In the genomic region with DNA sequence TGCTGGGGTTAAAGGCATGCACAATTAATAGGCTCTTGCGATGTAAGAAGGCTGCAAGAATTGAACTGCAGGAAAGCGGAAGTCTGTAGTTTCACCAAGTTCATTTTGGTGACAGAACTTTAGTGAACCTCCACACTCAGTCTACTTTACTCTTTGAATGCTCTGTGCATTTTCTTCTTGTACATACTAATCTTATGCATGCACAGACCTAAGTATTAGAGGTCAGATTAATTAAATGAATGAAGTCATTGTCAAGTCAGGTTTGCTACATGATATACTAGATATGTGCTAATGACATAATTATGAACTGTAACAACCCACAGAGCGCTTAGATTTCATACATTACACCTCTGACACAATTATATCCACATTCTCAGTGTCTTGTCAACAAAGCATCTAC, we compare ENCODE assay signal across 22 mouse cellular contexts.
"Had no signal": no experiment of that assay in that cellular context is flagged by ENCODE, and none has a peak within 500 bp of the region (broad histone marks: within the 10 kb centered on the region; RNA-seq: fewer than 3 reads in every experiment).

No protein-coding gene starts in this region.

- DNase-seq: cerebellum, adult 8-10 months; cerebellum, adult 9-11 months; cerebellum, postnatal 25 days; cerebellum, postnatal 36 days; embryo, embryonic 11 days; gastrocnemius, adult 2 months; gastrocnemius, postnatal 10 days; gastrocnemius, postnatal 14 days; gastrocnemius, postnatal 25 days; gastrocnemius, postnatal 36 days; heart, adult 11 months; heart, adult 2 months had no signal

- H3K4me3 ChIP-seq: embryonic facial prominence, embryonic 10.5 days; embryonic facial prominence, embryonic 12.5 days; embryonic facial prominence, embryonic 13.5 days; embryonic facial prominence, embryonic 15.5 days; erythroblast, embryonic 14.5 days; forebrain, embryonic 10.5 days; forebrain, embryonic 12.5 days; forebrain, embryonic 13.5 days; forebrain, embryonic 15.5 days; gastrocnemius, adult 2 months; heart, adult 2 months had no signal

- H3K36me3 ChIP-seq: embryonic facial prominence, embryonic 10.5 days; embryonic facial prominence, embryonic 12.5 days; embryonic facial prominence, embryonic 13.5 days; embryonic facial prominence, embryonic 15.5 days; forebrain, embryonic 10.5 days; forebrain, embryonic 12.5 days; forebrain, embryonic 15.5 days had no signal

- H3K4me2 ChIP-seq: embryonic facial prominence, embryonic 12.5 days; embryonic facial prominence, embryonic 13.5 days; embryonic facial prominence, embryonic 15.5 days; forebrain, embryonic 12.5 days; forebrain, embryonic 13.5 days; forebrain, embryonic 15.5 days had no signal

- H3K27ac ChIP-seq: embryonic facial prominence, embryonic 10.5 days; embryonic facial prominence, embryonic 12.5 days; embryonic facial prominence, embryonic 13.5 days; embryonic facial prominence, embryonic 15.5 days; forebrain, embryonic 10.5 days; forebrain, embryonic 12.5 days; forebrain, embryonic 13.5 days; forebrain, embryonic 15.5 days; gastrocnemius, adult 2 months; heart, adult 2 months had no signal

- H3K4me1 ChIP-seq: embryonic facial prominence, embryonic 13.5 days; embryonic facial prominence, embryonic 15.5 days had no signal

- H3K27me3 ChIP-seq: embryonic facial prominence, embryonic 12.5 days; embryonic facial prominence, embryonic 13.5 days; embryonic facial prominence, embryonic 15.5 days; forebrain, embryonic 12.5 days; forebrain, embryonic 13.5 days; forebrain, embryonic 15.5 days had no signal

- ATAC-seq: forebrain, embryonic 15.5 days; forebrain, postnatal 0 days had no signal

- H3K9ac ChIP-seq: embryonic facial prominence, embryonic 12.5 days; embryonic facial prominence, embryonic 13.5 days; embryonic facial prominence, embryonic 15.5 days; forebrain, embryonic 12.5 days; forebrain, embryonic 13.5 days; forebrain, embryonic 15.5 days; forebrain, postnatal 0 days had no signal

- H3K9me3 ChIP-seq: embryonic facial prominence, embryonic 10.5 days; embryonic facial prominence, embryonic 12.5 days; embryonic facial prominence, embryonic 13.5 days; embryonic facial prominence, embryonic 15.5 days; forebrain, embryonic 10.5 days; forebrain, embryonic 12.5 days; forebrain, embryonic 13.5 days; forebrain, embryonic 15.5 days had no signal
